Mouse (Mus musculus) CH12.LX (cell line): ENCODE measurements around the gene Ccdc8.

Source experiments
- BHLHE40 ChIP-seq: IDR thresholded peaks from 2 replicates; pipeline ENCODE4 v1.6.1; 2011; ENCODE audit warnings: mild to moderate bottlenecking, low read depth, low read length, improper control_type of control experiment
- CHD1 ChIP-seq: IDR thresholded peaks from 2 replicates; pipeline ENCODE4 v1.6.1; 2012; ENCODE audit warnings: low read depth, low read length, improper control_type of control experiment, inconsistent platforms
- CTCF ChIP-seq, 2 experiments: IDR thresholded peaks in 1 of 2; conservative IDR thresholded peaks in 1 of 2; 2 replicates each; pipeline ENCODE4 v1.5.1; 2011 to 2012; ENCODE audit warnings: low read depth in 2 of 2, low read length in 2 of 2, improper control_type of control experiment in 1 of 2, inconsistent platforms in 1 of 2, mild to moderate bottlenecking in 1 of 2, moderate library complexity in 1 of 2
- E2F4 ChIP-seq: IDR thresholded peaks from 2 replicates; pipeline ENCODE4 v1.6.1; 2011; ENCODE audit warnings: low read depth, low read length, improper control_type of control experiment; ENCODE audit not compliant: insufficient replicate concordance
- EP300 ChIP-seq: IDR thresholded peaks from 2 replicates; pipeline ENCODE4 v1.6.1; 2011; ENCODE audit warnings: low read length, improper control_type of control experiment
- GABPA ChIP-seq: IDR thresholded peaks from 2 replicates; pipeline ENCODE4 v1.6.1; 2012; ENCODE audit warnings: low read depth, low read length, improper control_type of control experiment, inconsistent platforms; ENCODE audit not compliant: insufficient replicate concordance
- KAT2A ChIP-seq: IDR thresholded peaks from 2 replicates; pipeline ENCODE4 v1.6.1; 2012; ENCODE audit warnings: low read length, improper control_type of control experiment, inconsistent platforms; ENCODE audit not compliant: insufficient replicate concordance
- MAX ChIP-seq: IDR thresholded peaks from 2 replicates; pipeline ENCODE4 v1.6.1; 2011; ENCODE audit warnings: low read length, improper control_type of control experiment
- POLR2A ChIP-seq: IDR thresholded peaks from 2 replicates; pipeline ENCODE4 v1.6.1; 2011; ENCODE audit warnings: low read depth, mild to moderate bottlenecking, improper control_type of control experiment, low read length
- RAD21 ChIP-seq: IDR thresholded peaks from 2 replicates; pipeline ENCODE4 v1.6.1; 2011; ENCODE audit warnings: low read depth, mild to moderate bottlenecking, low read length, improper control_type of control experiment, moderate library complexity
- USF1 ChIP-seq: IDR thresholded peaks from 2 replicates; pipeline ENCODE4 v1.6.1; 2014; ENCODE audit warnings: low read depth, mild to moderate bottlenecking, inconsistent platforms, low read length, improper control_type of control experiment

- TF ChIP-seq BHLHE40 (no peak), RAD21 (no peak), EP300 (no peak), GABPA (no peak), KAT2A (no peak), CHD1 (no peak), USF1 (no peak), MAX (no peak), CTCF (conservative IDR thresholded peaks at IDR 0.05 in 1 of 2, IDR thresholded peaks at IDR 0.05 in 1 of 2; ENCODE audit: low read depth in 2 of 2, low read length in 2 of 2) (no peak), E2F4 (no peak), POLR2A (no peak)
Measured at GRCm38 (mm10) chr7:16944808-16945315, 47.6 kb upstream of the Ccdc8 start.
